Mouse (Mus musculus): ENCODE data around the gene Rtl1.

Rtl1 gene

GRCm38 (mm10) chr12:109572259-109572658 lies 27.9 kb downstream of the Rtl1 start:
- no peak for DNase-seq (ENCODE audit: low spot score)

- no peak for DNase-seq (ENCODE audit: low spot score)
Observed at GRCm38 (mm10) chr12:109560111-109560695, 39.9 kb downstream of the Rtl1 start.

- DNase-seq (ENCODE audit: low spot score) = no peak
Observed at GRCm38 (mm10) chr12:109558891-109559487, 41.1 kb downstream of the Rtl1 start.

GRCm38 (mm10) chr12:109558226-109558824 lies 41.8 kb downstream of the Rtl1 start:
- DNase-seq (ENCODE audit: low spot score) = no peak

- DNase-seq (ENCODE audit: low spot score) = no peak
Observed at GRCm38 (mm10) chr12:109555837-109556409, 44.2 kb downstream of the Rtl1 start.

GRCm38 (mm10) chr12:109553568-109553967 lies 46.6 kb downstream of the Rtl1 start:
- no peak for DNase-seq (ENCODE audit: low spot score)

- DNase-seq (ENCODE audit: low spot score) = no peak
Observed at GRCm38 (mm10) chr12:109552754-109553525, 47.2 kb downstream of the Rtl1 start.

GRCm38 (mm10) chr12:109551771-109552170 lies 48.4 kb downstream of the Rtl1 start:
- DNase-seq (ENCODE audit: low spot score) = no peak

GRCm38 (mm10) chr12:109547085-109547484 lies 53.0 kb downstream of the Rtl1 start:
- DNase-seq (ENCODE audit: low spot score) = no peak

GRCm38 (mm10) chr12:109545875-109546732 lies 54.0 kb downstream of the Rtl1 start:
- DNase-seq (ENCODE audit: low spot score) = no peak

GRCm38 (mm10) chr12:109543281-109543923 lies 56.7 kb downstream of the Rtl1 start:
- DNase-seq (ENCODE audit: low spot score) = no peak

GRCm38 (mm10) chr12:109542635-109543249 lies 57.4 kb downstream of the Rtl1 start:
- peak; percentile 29 for DNase-seq (ENCODE audit: low spot score)

GRCm38 (mm10) chr12:109542011-109542410 lies 58.1 kb downstream of the Rtl1 start:
- DNase-seq (ENCODE audit: low spot score) = peak; percentile 12

GRCm38 (mm10) chr12:109541540-109541899 lies 58.6 kb downstream of the Rtl1 start:
- no peak for DNase-seq (ENCODE audit: low spot score)

GRCm38 (mm10) chr12:109540739-109541539 lies 59.2 kb downstream of the Rtl1 start:
- peak; percentile 56 for DNase-seq (ENCODE audit: low spot score)

- no peak for DNase-seq (ENCODE audit: low spot score)
Observed at GRCm38 (mm10) chr12:109539950-109540349, 60.2 kb downstream of the Rtl1 start.
